Mouse (Mus musculus): ENCODE results near the gene Epyc. TPM values are rescaled to one million over a fixed set of nuclear protein-coding genes. Genes with fewer than 3 reads are reported as not detected.

Epyc gene
- polyA plus RNA-seq, 1 experiment: not detected

DNA sequence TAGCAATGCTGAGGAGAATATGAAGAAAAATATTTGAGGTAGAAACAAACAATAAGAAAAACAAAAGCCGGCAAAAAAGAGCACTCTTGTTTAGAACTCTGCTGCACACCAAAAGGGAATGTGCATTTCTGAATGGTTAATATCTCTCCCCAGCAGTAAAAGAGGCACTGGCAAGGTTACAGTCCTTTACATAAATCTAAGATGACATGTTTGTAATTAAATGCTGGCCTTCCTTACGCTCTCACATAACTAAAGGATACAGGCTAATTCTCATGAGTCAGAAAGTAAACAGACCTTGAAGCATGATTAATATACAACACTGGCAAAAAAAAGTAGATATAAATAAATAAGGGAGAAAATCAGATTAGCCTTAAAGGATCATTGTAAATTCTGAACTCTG, 6.5 kb downstream of the Epyc start:
- TF ChIP-seq GATA1 (IDR thresholded peaks at IDR 0.05; ENCODE audit: borderline replicate concordance, low read length): no peak
- TF ChIP-seq FLI1 (IDR thresholded peaks at IDR 0.05; ENCODE audit: low read length): no peak
- Histone ChIP-seq H3K4me3 (replicated peaks) (no peak overlapping the region), H3K4me1 (no peaks in the 10 kb centered on the region), H3K27me3 (replicated peaks) (no peaks in the 10 kb centered on the region), H3K36me3 (replicated peaks; ENCODE audit: low read length) (no peaks in the 10 kb centered on the region), H3K9me3 (0 out of 2 replicates have a peak, but pooled peaks cover 2% of the 10 kb centered on the region)

DNA sequence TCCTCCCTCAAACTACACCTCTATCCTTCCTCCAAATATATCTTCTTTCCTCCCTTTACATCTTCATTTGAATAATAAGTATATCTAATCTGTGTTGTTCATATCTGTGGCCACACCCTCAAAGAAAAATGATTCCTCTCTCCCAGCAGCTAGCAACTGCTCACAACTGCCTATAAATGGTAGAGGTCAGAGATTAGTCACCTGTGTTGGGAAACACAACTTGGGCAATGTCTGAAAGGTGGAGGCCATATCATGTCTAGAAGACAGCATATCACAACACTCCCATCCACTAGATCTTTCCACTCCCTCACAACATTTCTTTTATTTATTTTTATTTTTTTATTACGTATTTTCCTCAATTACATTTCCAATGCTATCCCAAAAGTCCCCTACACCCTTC, 15.6 kb downstream of the Epyc start:
- no peaks in the 10 kb centered on the region for H3K4me1 ChIP-seq
- no peaks in the 10 kb centered on the region for H3K27me3 ChIP-seq (replicated peaks)
- no peaks in the 10 kb centered on the region for H3K36me3 ChIP-seq (replicated peaks; ENCODE audit: low read length)
- no peaks in the 10 kb centered on the region for H3K9me3 ChIP-seq
- no peak for TF ChIP-seq GATA1 (IDR thresholded peaks at IDR 0.05; ENCODE audit: borderline replicate concordance, low read length)
- no peak for TF ChIP-seq FLI1 (IDR thresholded peaks at IDR 0.05; ENCODE audit: low read length)
- H3K4me3 ChIP-seq (replicated peaks): no peak overlapping the region

DNA sequence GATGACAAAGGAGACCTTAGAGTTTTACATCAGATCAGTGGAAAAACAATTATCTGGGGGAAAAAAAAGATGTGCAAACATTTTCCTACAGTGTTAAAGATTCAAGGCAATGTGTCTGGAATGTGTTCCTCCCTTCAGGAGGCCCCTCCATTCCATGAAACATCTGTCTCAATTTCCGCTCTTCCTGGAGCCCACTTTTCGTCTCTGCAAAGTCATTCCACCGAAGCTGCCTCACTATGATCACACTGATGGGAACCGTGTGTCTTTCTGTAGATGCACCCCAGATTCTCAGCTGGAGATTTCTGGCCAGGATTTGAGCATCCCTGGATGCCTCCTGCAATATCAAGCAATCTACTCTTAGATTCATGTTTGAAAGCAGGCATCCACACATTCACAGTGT, 24.8 kb downstream of the Epyc start:
- Histone ChIP-seq H3K9me3 (0 out of 2 replicates have a peak, but pooled peaks cover 4% of the 10 kb centered on the region), H3K27me3 (replicated peaks) (no peaks in the 10 kb centered on the region), H3K4me1 (no peaks in the 10 kb centered on the region), H3K36me3 (replicated peaks; ENCODE audit: low read length) (no peaks in the 10 kb centered on the region), H3K4me3 (replicated peaks) (no peak overlapping the region)
- TF ChIP-seq GATA1 (IDR thresholded peaks at IDR 0.05; ENCODE audit: borderline replicate concordance, low read length) (no peak), FLI1 (IDR thresholded peaks at IDR 0.05; ENCODE audit: low read length) (no peak)

DNA sequence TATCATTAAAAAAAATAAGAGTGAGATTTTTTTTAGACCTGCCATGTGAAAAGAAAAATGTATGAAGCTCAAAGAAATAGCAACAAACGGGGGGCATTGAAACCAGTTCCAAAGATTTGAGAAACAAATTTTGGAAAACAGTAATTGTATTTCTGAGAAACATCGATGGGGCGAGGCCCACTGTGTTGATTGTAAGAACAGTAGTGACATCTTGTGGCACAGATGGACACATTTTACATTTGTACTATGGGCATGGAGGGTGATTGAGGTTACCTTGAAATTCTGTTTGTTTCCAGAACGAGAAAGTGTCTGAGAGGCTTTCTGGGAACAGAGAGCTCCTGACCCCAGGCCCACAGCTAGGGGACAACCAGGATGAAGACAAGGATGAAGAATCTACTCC, 26.3 kb downstream of the Epyc start:
- Histone ChIP-seq H3K4me3 (replicated peaks) (no peak overlapping the region), H3K9me3 (0 out of 2 replicates have a peak, but pooled peaks cover 4% of the 10 kb centered on the region), H3K4me1 (no peaks in the 10 kb centered on the region), H3K27me3 (replicated peaks) (no peaks in the 10 kb centered on the region), H3K36me3 (replicated peaks; ENCODE audit: low read length) (no peaks in the 10 kb centered on the region)
- TF ChIP-seq GATA1 (IDR thresholded peaks at IDR 0.05; ENCODE audit: borderline replicate concordance, low read length): no peak
- no peak for TF ChIP-seq FLI1 (IDR thresholded peaks at IDR 0.05; ENCODE audit: low read length)

DNA sequence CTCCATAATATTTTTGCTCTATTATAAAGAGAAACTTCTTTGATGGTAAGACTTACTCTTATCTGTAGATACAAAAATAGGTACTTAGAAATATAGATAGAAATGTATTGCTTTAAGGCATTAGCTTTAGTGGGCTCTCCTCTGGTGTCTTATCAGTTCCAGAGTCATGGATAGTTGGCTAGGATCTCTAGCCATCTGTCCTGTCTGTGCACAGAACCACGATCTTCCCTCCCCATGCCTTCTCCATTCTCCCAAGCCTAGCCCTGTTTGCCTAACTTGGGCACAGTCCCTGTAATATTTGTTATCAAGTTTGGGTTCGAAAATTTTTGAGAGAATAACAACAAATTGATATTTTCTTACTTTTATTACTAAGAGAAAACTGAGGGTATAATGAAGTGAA, 29.4 kb downstream of the Epyc start:
- H3K4me1 ChIP-seq: no peaks in the 10 kb centered on the region
- no peak for TF ChIP-seq GATA1 (IDR thresholded peaks at IDR 0.05; ENCODE audit: borderline replicate concordance, low read length)
- no peak for TF ChIP-seq FLI1 (IDR thresholded peaks at IDR 0.05; ENCODE audit: low read length)
- no peaks in the 10 kb centered on the region for H3K9me3 ChIP-seq

DNA sequence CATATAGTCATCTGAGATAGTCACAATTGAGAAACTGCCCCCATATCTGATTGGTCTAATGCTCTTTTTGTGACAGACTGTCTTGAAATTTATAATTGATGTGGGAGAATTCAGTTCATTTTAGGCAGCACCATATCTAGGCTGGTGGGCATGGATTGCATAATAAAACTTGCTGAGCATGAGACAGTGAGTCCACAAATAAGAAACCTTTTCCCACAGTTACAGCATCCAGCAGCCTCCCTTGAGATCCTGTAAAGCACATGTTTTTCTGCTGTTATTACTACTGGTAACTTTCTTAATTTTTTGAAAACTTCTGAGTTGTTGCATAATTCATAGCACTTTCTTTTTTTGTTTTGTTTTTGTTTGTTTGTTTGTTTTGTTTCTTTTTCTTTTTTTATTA, 39.1 kb downstream of the Epyc start:
- no peak for TF ChIP-seq GATA1 (IDR thresholded peaks at IDR 0.05; ENCODE audit: borderline replicate concordance, low read length)
- TF ChIP-seq FLI1 (IDR thresholded peaks at IDR 0.05; ENCODE audit: low read length): no peak
- Histone ChIP-seq H3K4me1 (no peaks in the 10 kb centered on the region), H3K27me3 (replicated peaks) (no peaks in the 10 kb centered on the region), H3K4me3 (replicated peaks) (no peak overlapping the region), H3K9me3 (no peaks in the 10 kb centered on the region), H3K36me3 (replicated peaks; ENCODE audit: low read length) (no peaks in the 10 kb centered on the region)

More for the DNA sequence above, 29.4 kb downstream of the Epyc start:
- Histone ChIP-seq H3K4me3 (replicated peaks) (no peak overlapping the region), H3K27me3 (replicated peaks) (no peaks in the 10 kb centered on the region), H3K36me3 (replicated peaks; ENCODE audit: low read length) (no peaks in the 10 kb centered on the region)

DNA sequence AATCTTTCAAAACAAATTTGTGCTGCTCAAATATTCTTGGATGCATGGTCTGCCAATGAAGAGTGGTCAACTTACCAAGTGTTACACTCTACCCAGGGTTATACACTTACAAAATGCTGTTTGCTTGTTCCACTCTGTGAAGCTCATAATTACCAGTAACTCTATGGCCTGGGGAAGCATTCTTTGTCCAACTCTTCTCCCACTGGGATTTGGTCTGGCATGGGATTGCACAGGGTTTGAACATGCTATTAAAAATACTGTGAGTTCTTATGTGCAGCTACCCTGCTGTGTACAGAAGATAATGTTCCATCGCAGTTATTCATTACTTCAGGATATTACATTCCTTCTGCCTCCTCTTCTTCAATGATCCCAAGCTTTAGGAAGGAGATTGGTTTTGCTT, 43.3 kb downstream of the Epyc start:
- H3K27me3 ChIP-seq (replicated peaks): no peaks in the 10 kb centered on the region
- TF ChIP-seq FLI1 (IDR thresholded peaks at IDR 0.05; ENCODE audit: low read length) (no peak), GATA1 (IDR thresholded peaks at IDR 0.05; ENCODE audit: borderline replicate concordance, low read length) (no peak)

DNA sequence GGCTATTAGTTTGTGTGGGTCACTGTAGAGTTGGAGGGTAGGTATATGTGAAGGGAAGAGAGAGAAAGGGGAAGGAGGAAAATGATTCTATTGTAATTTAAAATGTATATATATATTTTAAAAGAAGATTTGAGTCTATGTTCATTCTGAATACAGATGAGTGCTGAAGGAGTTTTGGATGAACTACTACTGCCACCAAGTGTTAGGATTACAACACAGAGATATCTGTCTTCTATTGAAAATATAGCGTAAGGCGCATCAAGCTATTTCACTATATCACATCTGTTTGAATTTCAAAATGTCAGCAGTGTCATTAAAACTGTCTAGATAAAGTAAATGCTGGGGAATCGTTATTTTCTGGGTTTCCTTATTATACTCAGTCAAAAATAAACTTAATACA, 45.6 kb downstream of the Epyc start:
- TF ChIP-seq FLI1 (IDR thresholded peaks at IDR 0.05; ENCODE audit: low read length) (no peak), GATA1 (IDR thresholded peaks at IDR 0.05; ENCODE audit: borderline replicate concordance, low read length) (no peak)
- no peaks in the 10 kb centered on the region for H3K36me3 ChIP-seq (replicated peaks; ENCODE audit: low read length)
- H3K4me3 ChIP-seq (replicated peaks): no peak overlapping the region

More for the DNA sequence above, 43.3 kb downstream of the Epyc start:
- H3K9me3 ChIP-seq: no peaks in the 10 kb centered on the region
- H3K4me1 ChIP-seq: no peaks in the 10 kb centered on the region
- no peak overlapping the region for H3K4me3 ChIP-seq (replicated peaks)
- H3K36me3 ChIP-seq (replicated peaks; ENCODE audit: low read length): no peaks in the 10 kb centered on the region

DNA sequence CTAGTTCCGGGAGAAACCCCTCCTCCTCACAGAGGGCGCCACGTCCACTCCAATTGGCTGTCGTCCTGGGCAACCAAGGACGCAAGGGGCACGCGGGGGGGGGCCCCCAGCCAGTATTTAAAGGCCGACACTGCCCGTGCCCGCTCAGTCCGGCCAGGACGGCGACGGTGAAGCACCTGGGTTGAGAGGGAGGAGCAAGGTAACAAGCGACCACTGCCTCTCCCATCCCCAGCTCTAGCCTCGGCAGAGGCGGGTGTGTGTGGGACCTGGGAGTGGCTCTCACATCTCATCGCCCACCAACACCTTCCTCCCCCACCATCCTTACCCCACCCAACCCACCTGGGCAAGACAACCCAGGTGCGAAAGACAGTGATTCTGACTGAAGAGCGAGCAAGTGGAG, 49.0 kb downstream of the Epyc start, which contains the start of gene Ccer1:
Gene Ccer1 (plus strand): TSS at position 147 of the 400 bp plus-strand sequence.
- peak within 1 kb of the TSS; percentile 12 for H3K4me3 ChIP-seq (replicated peaks)
- no peaks in the 10 kb centered on the region for H3K4me1 ChIP-seq
- TF ChIP-seq GATA1 (IDR thresholded peaks at IDR 0.05; ENCODE audit: borderline replicate concordance, low read length): no peak
- no peak for TF ChIP-seq FLI1 (IDR thresholded peaks at IDR 0.05; ENCODE audit: low read length)
- H3K9me3 ChIP-seq: peaks cover 20% of the 10 kb centered on the region
- no peaks in the 10 kb centered on the region for H3K36me3 ChIP-seq (replicated peaks; ENCODE audit: low read length)
- H3K27me3 ChIP-seq (replicated peaks): no peaks in the 10 kb centered on the region

More for the DNA sequence above, 45.6 kb downstream of the Epyc start:
- Histone ChIP-seq H3K27me3 (replicated peaks) (no peaks in the 10 kb centered on the region), H3K4me1 (no peaks in the 10 kb centered on the region), H3K9me3 (peaks cover 18% of the 10 kb centered on the region)

DNA sequence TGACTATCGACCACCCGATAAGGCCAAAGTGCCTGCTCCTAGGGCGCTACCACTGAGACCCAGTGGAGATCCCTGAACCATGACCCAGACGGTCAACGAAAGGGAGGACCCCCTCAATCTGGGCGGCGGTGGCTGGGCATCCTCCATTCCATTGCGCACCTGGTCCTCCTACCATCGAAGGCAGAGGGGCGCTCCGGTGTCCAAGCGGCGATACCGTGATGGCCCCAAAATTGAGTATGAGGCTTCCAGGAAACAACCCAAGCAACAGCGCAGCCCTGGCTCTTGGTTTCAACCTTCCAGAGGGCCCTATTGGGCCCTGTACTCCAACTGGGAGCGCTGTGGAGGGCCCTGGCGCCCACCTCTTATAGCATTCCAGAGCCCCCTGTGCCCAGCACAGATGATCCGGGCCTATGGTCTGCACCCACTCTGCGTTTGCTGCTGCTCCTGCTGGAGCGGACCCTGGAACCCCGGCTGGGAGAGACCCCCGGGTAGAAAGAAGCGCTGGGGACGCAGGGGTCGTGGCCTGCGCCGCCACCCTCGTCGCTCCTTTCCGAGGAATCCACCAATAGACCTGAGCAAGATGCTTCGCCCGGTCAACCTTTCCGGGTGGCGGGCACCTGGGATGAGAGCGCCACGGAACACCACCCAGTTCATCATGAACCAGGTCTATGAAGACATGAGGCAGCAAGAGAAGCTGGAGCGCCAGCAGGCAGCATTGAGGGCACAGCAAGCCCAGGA, 49.7 kb downstream of the Epyc start:
- Histone ChIP-seq H3K27me3 (replicated peaks) (no peaks in the 10 kb centered on the region), H3K36me3 (replicated peaks; ENCODE audit: low read length) (no peaks in the 10 kb centered on the region), H3K4me3 (replicated peaks) (peak overlapping the region; percentile 12), H3K9me3 (peaks cover 20% of the 10 kb centered on the region), H3K4me1 (no peaks in the 10 kb centered on the region)
- no peak for TF ChIP-seq GATA1 (IDR thresholded peaks at IDR 0.05; ENCODE audit: borderline replicate concordance, low read length)
- TF ChIP-seq FLI1 (IDR thresholded peaks at IDR 0.05; ENCODE audit: low read length): no peak
